Mouse (Mus musculus) midbrain, postnatal 0 days (tissue): ENCODE measurements around the gene Rsl24d1. TPM values are rescaled to one million over a fixed set of nuclear protein-coding genes. Genes with fewer than 3 reads are reported as not detected.

ENCODE experiments used
- ATAC-seq: fragments of 200-750 bp; cut with Nextera tagmentation; 2 replicates; pipeline ENCODE4 v1.8.0; 2017; ENCODE audit warnings: moderate number of reproducible peaks, mild to moderate bottlenecking, moderate TSS enrichment, moderate library complexity; ENCODE audit not compliant: low FRiP score
- DNase-seq: peaks from one replicate; pipeline ENCODE4 v3.0.0-alpha.2; 2015; ENCODE audit warnings: low spot score
- H3K27ac ChIP-seq: fragments of 300-500 bp; sonication (generic); 2 replicates; pipeline ENCODE4 v1.5.1; 2014; ENCODE audit warnings: low read depth, mild to moderate bottlenecking, low read length, mixed read lengths
- H3K27me3 ChIP-seq: fragments of 300-500 bp; sonication (generic); 2 replicates; pipeline ENCODE4 v1.6.1; 2014; ENCODE audit warnings: low read length, control low read depth, mixed read lengths; ENCODE audit not compliant: insufficient read depth
- H3K36me3 ChIP-seq: fragments of 300-500 bp; sonication (generic); 2 replicates; pipeline ENCODE4 v1.6.1; 2014; ENCODE audit warnings: low read length, control low read depth, mixed read lengths; ENCODE audit not compliant: insufficient read depth
- H3K4me1 ChIP-seq: fragments of 300-500 bp; sonication (generic); 2 replicates; pipeline ENCODE4 v1.6.1; 2014; ENCODE audit warnings: mild to moderate bottlenecking, control low read depth, antibody characterized with exemption, low read length, mixed read lengths; ENCODE audit not compliant: insufficient read depth
- H3K4me2 ChIP-seq: fragments of 300-500 bp; sonication (generic); 2 replicates; pipeline ENCODE4 v1.6.1; 2014; ENCODE audit warnings: low read depth, mild to moderate bottlenecking, low read length, mixed read lengths; ENCODE audit not compliant: poor library complexity, severe bottlenecking
- H3K4me3 ChIP-seq: fragments of 300-500 bp; sonication (generic); 2 replicates; pipeline ENCODE4 v1.5.1; 2014; ENCODE audit warnings: low read depth, mild to moderate bottlenecking, low read length, moderate library complexity
- H3K9ac ChIP-seq: fragments of 300-500 bp; sonication (generic); replicated peaks from 2 replicates; pipeline ENCODE4 v1.6.1; 2014; ENCODE audit warnings: mild to moderate bottlenecking, low read length, moderate library complexity, mixed read lengths; ENCODE audit not compliant: poor library complexity, severe bottlenecking
- H3K9me3 ChIP-seq: fragments of 300-500 bp; sonication (generic); 2 replicates; pipeline ENCODE4 v1.6.1; 2016; ENCODE audit warnings: low read length, control low read depth
- CTCF ChIP-seq: IDR thresholded peaks from 2 replicates; pipeline ENCODE4 v1.5.1; 2016; ENCODE audit warnings: antibody characterized with exemption, mild to moderate bottlenecking
- WGBS: fragments of 180-500 bp; shearing (Covaris S2); extraction: QIAGEN DNeasy Blood & Tissue Kit; methylation state at CpG from one replicate; pipeline ENCODE4 v1.1.7; 2014; 5-methylcytosine and 5-hydroxymethylcytosine counted together
- polyA plus RNA-seq: library from polyadenylated mRNA; unstranded; fragments of >200 nt; fragmentation: Nextera tagmentation; extraction: Ambion mirVana; gene quantifications from 2 replicates; pipeline ENCODE4 v1.2.1, GENCODE M21; 2015
- total RNA-seq: library from RNA; depleted of rRNA; stranded (reverse); fragments of >200 nt; gene quantifications from 2 replicates; pipeline ENCODE4 v1.2.3, GENCODE M21; 2014

Rsl24d1 gene
- total and polyA plus RNA-seq, 2 experiments from 2014 or later: 49.5 to 110 TPM

DNA sequence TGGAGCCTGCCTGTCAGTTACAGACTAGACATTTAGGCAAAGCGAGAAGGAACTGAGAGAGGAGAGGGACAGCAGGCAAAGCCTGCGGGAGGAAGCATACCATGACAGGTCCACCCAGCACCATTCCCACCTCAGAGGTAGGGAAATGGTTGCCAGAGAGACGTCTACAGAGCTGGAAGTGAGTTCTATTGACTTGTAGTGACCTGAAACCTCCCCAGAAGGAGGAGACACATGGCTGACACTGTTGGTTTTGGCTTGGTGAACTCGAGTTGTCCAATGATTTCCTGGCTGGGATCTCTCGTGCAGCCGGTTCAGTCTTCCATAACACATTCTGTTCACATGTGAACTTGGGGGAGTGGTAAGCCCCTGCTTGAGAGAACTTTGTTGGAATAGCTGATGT lies 29.3 kb upstream of the Rsl24d1 start:
- no peaks in the 10 kb centered on the region for H3K27me3 ChIP-seq
- H3K36me3 ChIP-seq: peaks cover 2% of the 10 kb centered on the region; the same call in 1 of the 2 replicates
- H3K27ac ChIP-seq: no peak overlapping the region
- H3K4me2 ChIP-seq: no peak overlapping the region
- no peak for TF ChIP-seq CTCF
- WGBS: 70% methylated on average over 6 of the region's 6 CpGs
- no peak overlapping the region for H3K4me3 ChIP-seq
- no peaks in the 10 kb centered on the region for H3K4me1 ChIP-seq
- no peaks in the 10 kb centered on the region for H3K9me3 ChIP-seq
- ATAC-seq (no peak), DNase-seq (no peak)
- H3K9ac ChIP-seq: no peak overlapping the region

DNA sequence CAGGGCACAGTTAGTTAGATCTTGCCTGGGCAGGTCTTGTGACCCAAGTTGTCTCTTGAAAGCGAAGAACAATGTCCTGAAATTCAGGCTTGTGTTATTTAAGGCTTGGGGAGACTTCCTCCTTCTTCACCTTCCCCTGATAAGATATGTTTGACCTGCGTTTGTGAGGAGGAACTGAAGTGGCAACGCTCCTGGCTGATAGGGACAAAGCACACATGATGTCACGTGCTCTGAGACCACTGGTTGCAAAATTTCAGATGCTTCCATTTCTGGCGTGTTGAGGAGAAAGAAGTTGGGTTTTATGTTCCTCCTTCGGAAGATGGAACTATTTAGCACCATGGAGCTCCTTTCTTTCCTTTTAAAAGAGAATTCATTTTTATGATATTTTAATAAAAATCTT lies 27.4 kb upstream of the Rsl24d1 start:
- ATAC-seq (no peak), DNase-seq (no peak)
- no peak for TF ChIP-seq CTCF
- Histone ChIP-seq H3K27ac (no peak overlapping the region), H3K4me3 (no peak overlapping the region), H3K9me3 (no peaks in the 10 kb centered on the region), H3K27me3 (no peaks in the 10 kb centered on the region), H3K9ac (no peak overlapping the region), H3K4me2 (no peak overlapping the region), H3K4me1 (no peaks in the 10 kb centered on the region), H3K36me3 (peaks cover 2% of the 10 kb centered on the region; the same call in 1 of the 2 replicates)
- 90% methylated on average over 6 of the region's 6 CpGs for WGBS

DNA sequence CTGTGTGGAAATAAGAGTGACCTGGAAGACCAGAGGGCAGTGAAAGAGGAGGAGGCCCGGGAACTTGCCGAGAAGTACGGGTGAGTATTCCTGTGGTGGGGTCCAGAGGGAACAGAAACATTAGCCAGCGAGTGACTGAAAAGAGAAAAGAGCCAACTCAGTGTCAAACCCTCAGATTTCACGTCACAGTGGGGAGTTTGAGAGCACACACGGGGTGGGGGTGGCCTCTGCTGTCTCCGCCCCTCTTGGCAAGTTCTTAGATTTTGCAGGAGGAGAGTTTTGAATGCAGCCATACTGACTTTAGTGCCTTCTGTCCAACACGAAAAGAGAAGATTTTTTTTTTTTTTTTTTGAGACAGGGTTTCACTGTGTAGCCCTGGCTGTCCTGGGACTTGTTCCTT lies 26.1 kb upstream of the Rsl24d1 start:
- H3K4me2 ChIP-seq: no peak overlapping the region
- H3K4me1 ChIP-seq: no peaks in the 10 kb centered on the region
- H3K9me3 ChIP-seq: no peaks in the 10 kb centered on the region
- H3K27me3 ChIP-seq: no peaks in the 10 kb centered on the region
- no peak for DNase-seq
- no peak overlapping the region for H3K27ac ChIP-seq
- no peak for ATAC-seq
- H3K36me3 ChIP-seq: peaks cover 2% of the 10 kb centered on the region; the same call in 1 of the 2 replicates
- H3K4me3 ChIP-seq: no peak overlapping the region
- no peak overlapping the region for H3K9ac ChIP-seq
- TF ChIP-seq CTCF: no peak
- 63% methylated on average over 8 of the region's 8 CpGs for WGBS

- no peaks in the 10 kb centered on the region for H3K9me3 ChIP-seq
- H3K36me3 ChIP-seq: peaks cover 2% of the 10 kb centered on the region; the same call in 1 of the 2 replicates
- ATAC-seq (no peak), DNase-seq (no peak)
- H3K4me3 ChIP-seq: no peak overlapping the region
- H3K4me1 ChIP-seq: no peaks in the 10 kb centered on the region
- TF ChIP-seq CTCF: no peak
- 74% methylated on average over 5 of the region's 5 CpGs for WGBS
- no peak overlapping the region for H3K9ac ChIP-seq
- no peaks in the 10 kb centered on the region for H3K27me3 ChIP-seq
- no peak overlapping the region for H3K27ac ChIP-seq
- H3K4me2 ChIP-seq: no peak overlapping the region
These were observed 25.6 kb upstream of the Rsl24d1 start for GRCm38 (mm10) chr9:73087581-73087980.

GRCm38 (mm10) chr9:73089222-73089920 lies 23.9 kb upstream of the Rsl24d1 start:
- Histone ChIP-seq H3K27ac (no peak overlapping the region), H3K27me3 (no peaks in the 10 kb centered on the region), H3K4me2 (no peak overlapping the region), H3K9ac (no peak overlapping the region), H3K4me1 (no peaks in the 10 kb centered on the region), H3K36me3 (peaks cover 2% of the 10 kb centered on the region; the same call in 1 of the 2 replicates), H3K9me3 (no peaks in the 10 kb centered on the region), H3K4me3 (no peak overlapping the region)
- ATAC-seq (no peak), DNase-seq (no peak)
- no peak for TF ChIP-seq CTCF
- WGBS: 81% methylated on average over 16 of the region's 16 CpGs

DNA sequence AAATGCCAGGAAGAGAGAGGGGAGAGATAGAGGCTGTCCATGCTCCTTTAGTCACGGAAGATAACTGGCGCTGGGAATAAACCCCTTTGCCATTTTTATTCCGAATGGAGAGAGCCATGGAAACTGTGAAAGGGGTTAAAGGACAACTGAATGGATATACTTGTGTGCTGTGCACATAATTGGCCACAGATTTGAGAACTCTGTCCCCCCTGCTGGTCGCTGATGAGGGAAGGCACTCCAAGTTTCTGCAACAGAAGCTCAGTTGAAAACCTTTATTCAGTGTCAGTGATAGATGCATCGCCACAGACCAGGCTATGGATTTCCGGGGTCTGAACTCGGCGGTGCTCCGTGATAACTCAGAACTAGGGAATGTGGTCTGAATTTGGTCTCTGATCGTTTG lies 23.1 kb upstream of the Rsl24d1 start:
- peaks cover 2% of the 10 kb centered on the region; the same call in 1 of the 2 replicates for H3K36me3 ChIP-seq
- no peaks in the 10 kb centered on the region for H3K9me3 ChIP-seq
- 72% methylated on average over 10 of the region's 10 CpGs for WGBS
- H3K27me3 ChIP-seq: no peaks in the 10 kb centered on the region
- no peak for DNase-seq
- no peaks in the 10 kb centered on the region for H3K4me1 ChIP-seq
- no peak for ATAC-seq
- H3K4me2 ChIP-seq: no peak overlapping the region
- H3K27ac ChIP-seq: no peak overlapping the region
- H3K9ac ChIP-seq: no peak overlapping the region
- no peak overlapping the region for H3K4me3 ChIP-seq
- TF ChIP-seq CTCF: 0 out of 2 replicates have a peak, but pooled peaks have one; percentile 3
